Mouse (Mus musculus) thymus, adult 2 months (tissue): ENCODE results near the gene Gripap1.
"Not testable (repeated sequence)": the region's sequence is repeated elsewhere in the genome, so short reads cannot be mapped to it uniquely, and the experiment has no call there.

Experiments
- CTCF ChIP-seq: fragments of 200-500 bp; IDR thresholded peaks from 2 replicates; pipeline ENCODE4 v1.5.1; 2012; ENCODE audit warnings: mild to moderate bottlenecking, control low read depth, low read length, moderate library complexity, borderline replicate concordance; ENCODE audit not compliant: control insufficient read depth, poor library complexity, insufficient read depth; ENCODE audit errors: extremely low read depth
- POLR2A ChIP-seq: fragments of 200-500 bp; IDR thresholded peaks from 2 replicates; pipeline ENCODE4 v1.6.1; 2012; ENCODE audit warnings: mild to moderate bottlenecking, low read length, control low read depth, moderate library complexity; ENCODE audit not compliant: control insufficient read depth, poor library complexity, insufficient read depth; ENCODE audit errors: extremely low read depth

- not testable (repeated sequence) for TF ChIP-seq CTCF, POLR2A
Measured at GRCm38 (mm10) chrX:7815016-7815415, 25.5 kb downstream of the Gripap1 start.
